Mouse (Mus musculus) neutrophil, adult 5-6 weeks (primary cell): ENCODE results near the gene Homer2. TPM values are rescaled to one million over a fixed set of nuclear protein-coding genes. Genes with fewer than 3 reads are reported as not detected.

Experiments
- ATAC-seq: fragments of 151-379, 151-347 bp; 2 replicates; pipeline ENCODE4 v1.8.0; 2017; ENCODE audit warnings: mild to moderate bottlenecking, moderate TSS enrichment; ENCODE audit not compliant: insufficient number of reproducible peaks, poor library complexity, low FRiP score, severe bottlenecking; ENCODE audit errors: extremely low read depth
- total RNA-seq: library from RNA; stranded (forward); fragments of 200-1000 nt; gene quantifications from 2 replicates; pipeline ENCODE4 v1.2.3, GENCODE M21; 2017

Homer2 gene
- total RNA-seq, 1 experiment from 2014 or later: not detected

- ATAC-seq: no peak
Measured at GRCm38 (mm10) chr7:81706416-81707391, 623 bp downstream of the Homer2 start.

DNA sequence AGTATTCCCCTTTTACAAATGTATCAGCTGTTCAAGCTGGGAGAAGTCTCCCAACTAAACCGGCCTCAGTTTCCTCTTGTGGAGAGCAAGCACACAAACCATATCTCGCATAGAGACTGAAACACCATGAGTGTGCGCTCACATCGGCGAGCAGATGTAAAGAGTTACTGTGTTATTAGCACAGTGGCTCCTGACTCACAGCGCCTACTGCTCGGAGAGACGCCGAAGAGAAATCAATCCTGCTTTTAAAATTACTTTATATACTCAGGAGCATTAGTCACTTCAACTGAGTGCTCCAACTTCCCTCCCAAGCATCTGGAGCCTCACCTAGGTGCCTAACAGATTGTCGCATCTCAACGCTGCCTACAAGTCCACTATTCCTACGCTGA, 1.3 kb downstream of the Homer2 start:
- ATAC-seq: no peak

DNA sequence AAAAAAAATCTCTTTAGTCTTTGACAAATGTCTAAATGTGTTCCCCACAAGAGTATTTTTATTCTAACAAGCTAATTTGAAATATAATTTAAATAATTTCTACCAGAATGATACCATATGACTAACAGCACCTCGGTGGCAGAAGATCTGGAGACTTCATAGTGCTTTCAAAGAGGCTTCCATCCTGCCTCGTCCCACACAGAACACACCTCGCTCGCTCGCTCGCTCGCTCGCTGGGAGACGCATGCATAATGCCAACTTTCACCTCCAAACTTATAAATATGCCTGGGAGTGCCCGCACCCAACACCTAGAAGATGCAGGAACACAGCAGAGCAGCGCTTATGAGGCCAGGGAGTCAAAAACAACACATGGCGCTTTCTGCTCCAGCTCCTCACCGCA, 9.0 kb downstream of the Homer2 start:
- no peak for ATAC-seq

- ATAC-seq: no peak
Measured at GRCm38 (mm10) chr7:81697954-81698353, 9.4 kb downstream of the Homer2 start.

DNA sequence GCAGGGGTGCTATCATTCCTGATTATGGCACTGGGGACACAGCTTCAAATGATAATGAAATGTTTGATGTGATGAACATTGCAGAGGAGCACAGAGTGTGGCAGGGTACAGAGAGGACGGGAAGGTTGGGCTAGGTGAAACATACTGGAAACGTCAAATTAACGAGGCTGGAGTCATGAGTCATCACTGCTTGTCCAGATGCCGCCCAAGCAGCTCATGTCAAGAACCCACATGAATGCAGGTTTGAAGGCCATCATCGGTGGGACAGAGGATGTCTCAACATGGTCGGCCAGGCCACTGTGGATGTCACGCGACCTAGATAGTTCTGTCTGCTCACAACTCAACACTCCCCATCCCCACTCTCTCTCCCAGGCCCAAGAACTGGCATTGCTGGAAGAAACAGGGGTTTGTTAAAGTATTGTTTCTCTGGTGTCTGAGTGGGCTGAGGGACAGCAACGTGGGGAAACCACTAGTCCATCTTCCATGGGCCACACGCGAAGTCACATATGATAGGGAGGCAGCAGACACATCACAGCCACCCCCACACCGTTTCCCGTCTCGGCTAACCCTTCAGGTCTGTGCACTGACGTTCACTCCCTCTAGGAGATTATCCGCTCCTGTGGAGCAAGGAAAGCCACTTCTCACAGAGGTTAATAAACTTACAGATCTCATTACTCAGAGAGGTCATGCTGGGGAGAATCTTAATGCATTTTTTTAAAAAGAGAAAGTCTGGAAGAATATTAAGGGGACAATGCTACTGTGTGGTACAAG, 11.4 kb downstream of the Homer2 start:
- no peak for ATAC-seq

GRCm38 (mm10) chr7:81691067-81691466, 16.3 kb downstream of the Homer2 start:
- ATAC-seq: no peak

- no peak for ATAC-seq
Measured at GRCm38 (mm10) chr7:81689116-81689681, 18.1 kb downstream of the Homer2 start.

DNA sequence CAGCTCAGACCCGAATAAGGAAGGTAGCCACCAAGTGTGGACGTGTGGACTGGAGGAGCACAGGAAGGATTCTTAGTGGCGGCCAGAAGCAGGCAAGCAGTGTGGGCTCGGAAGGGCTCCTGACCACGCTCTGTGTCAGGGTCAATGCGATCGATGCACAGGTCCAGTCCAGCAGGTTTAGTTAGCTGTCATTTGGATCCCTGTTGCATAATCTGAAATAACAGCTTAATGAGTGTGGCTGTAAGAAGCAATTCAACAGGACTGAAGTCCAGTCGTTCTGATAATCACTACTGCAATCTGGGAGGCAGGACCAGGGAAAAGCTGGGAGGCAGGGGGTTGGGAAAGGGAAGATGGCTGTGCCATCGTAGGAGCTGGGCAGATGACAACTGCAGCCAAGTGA, 18.9 kb downstream of the Homer2 start:
- no peak for ATAC-seq

- ATAC-seq: no peak
Measured at GRCm38 (mm10) chr7:81687684-81688316, 19.5 kb downstream of the Homer2 start.

DNA sequence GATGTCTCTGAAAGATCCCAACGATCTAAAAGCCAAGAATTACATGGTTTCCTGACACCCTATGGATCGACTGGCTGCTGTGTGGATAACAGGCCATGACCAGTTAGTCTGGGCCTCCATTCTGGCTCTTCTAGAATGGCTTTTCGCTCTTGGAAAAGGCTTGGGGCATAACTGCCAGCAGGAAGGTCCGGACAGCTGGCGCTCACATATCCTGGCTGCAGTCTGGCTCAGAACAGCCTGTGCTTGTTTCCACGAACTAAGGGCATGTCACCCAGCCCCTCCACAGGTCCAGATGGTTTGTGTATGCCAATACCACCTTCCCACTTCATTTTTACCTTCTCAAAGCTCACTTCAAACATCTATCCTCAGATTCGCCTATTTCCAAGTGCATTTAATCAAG, 22.0 kb downstream of the Homer2 start:
- no peak for ATAC-seq

GRCm38 (mm10) chr7:81683779-81684422, 23.4 kb downstream of the Homer2 start:
- no peak for ATAC-seq

DNA sequence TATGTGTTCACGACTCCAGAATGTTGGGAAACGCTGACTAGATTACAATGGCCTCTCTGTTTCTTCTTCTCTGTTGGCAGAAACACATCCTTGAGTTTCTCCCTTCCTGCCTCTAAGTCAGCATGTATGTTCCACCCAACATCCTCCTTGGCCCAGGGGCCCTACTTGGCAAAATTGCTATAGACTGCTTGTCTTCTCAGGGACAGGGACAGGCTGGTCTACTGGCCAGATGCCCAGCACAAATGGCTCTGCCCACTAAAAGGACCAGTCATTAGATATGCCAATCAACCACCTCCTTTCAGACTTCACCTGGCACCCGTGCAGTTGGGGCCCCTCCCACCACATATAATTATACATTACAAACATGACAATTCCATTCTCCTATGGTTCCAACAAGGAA, 25.9 kb downstream of the Homer2 start:
- no peak for ATAC-seq

GRCm38 (mm10) chr7:81673359-81674013, 33.8 kb downstream of the Homer2 start:
- ATAC-seq: no peak

DNA sequence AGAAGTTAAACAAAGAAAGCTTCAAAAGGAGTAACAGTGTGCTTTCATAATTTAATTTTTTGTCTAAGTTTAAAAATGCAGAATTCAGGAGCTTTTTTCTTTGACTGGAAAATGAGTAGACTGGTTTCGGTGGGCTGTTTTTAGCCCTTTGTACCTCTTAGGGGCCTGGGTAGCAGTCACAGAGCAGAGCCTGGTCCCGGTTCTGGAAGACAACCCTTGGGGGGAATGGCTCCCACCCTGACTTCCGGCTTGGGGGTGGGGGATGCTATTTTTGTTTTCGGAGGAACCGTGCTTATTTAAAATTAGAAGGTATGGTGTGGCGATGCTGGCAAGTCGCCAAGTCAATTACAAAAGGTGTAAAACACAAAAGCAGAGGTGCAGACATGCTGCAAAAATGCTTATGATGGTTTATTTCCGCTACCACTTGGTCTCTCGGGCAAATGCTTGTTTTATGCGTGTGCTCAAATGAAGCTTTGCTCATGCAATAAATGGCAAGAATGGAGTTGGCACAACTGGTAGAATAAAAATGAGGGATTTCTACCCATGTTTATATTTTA, 34.5 kb downstream of the Homer2 start:
- ATAC-seq: no peak

DNA sequence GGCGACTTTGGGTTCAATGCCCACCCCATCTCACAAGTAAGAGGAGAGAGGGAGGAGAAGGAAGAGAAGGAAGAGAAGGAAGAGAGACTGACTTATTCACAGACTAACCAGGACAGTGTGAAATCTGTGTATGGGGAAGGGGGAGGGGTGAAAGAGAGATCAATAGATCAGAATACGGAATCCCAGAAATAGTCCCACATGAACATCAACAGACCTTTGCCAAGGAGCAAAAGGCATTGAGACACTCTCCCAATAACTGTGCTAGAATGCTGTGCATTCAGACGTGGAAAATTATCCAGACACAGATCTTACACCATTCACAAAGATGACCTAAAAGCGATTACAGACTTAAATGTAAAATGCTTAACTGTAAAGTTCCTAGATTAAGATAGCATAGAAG, 40.2 kb downstream of the Homer2 start:
- no peak for ATAC-seq

DNA sequence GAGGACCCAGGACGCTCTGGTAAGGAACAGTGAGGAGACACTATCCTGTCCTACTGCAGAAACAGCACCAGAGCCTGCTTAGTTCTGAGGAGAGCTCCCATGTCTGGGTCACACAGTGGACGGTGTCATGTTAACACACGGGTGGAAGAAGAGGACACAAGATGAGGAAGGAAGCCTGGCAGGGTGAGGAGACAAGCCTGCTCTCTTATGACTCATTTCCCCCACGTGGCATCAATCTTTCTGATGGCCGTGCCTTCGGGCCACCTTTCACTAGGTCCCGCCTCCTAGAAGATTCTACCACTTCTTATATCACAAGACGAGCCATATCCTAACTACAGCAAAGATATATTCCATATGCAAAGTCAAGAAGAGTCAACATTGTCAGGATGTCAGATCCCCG, 40.7 kb downstream of the Homer2 start:
- ATAC-seq: 0 out of 2 replicates have a peak, but pooled peaks have one; percentile 6

DNA sequence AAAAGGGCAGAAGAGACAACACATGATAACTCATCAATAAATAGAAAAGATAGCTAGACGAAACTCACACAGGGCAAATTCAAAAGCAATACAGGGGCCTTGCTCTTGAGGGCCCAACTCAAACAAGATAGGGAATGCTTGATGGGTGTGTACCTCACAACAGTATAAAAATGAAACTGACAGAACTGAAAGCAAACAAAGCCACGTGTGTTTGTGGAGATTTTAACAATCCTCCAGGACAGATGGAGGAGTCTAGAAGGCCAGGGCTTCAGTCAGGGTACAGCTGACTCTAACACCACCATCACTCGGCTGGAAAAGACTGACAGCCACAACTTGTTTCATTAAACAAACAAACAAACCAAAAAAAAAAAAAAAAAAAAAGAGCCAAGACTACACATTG, 44.3 kb downstream of the Homer2 start:
- ATAC-seq: no peak
